Mouse (Mus musculus) thymus, postnatal 36 days (tissue): ENCODE measurements around the gene Zfp975.
"Not testable (repeated sequence)": the region's sequence is repeated elsewhere in the genome, so short reads cannot be mapped to it uniquely, and the experiment has no call there.

Experiments used
- DNase-seq, 2 experiments: peaks; one replicate each; pipeline ENCODE4 v3.0.0; 2022; ENCODE audit warnings: mixed read lengths in 2 of 2

The Zfp975 gene

GRCm38 (mm10) chr7:42692362-42693158 lies at the start of gene Zfp975:
Zfp975 (minus strand) TSS chr7:42692742.
- peak; percentile 60 to 70 for DNase-seq

- no peak for DNase-seq
These were observed 46.1 kb upstream of the Zfp975 start for GRCm38 (mm10) chr7:42738536-42739210.

- DNase-seq, result not testable (repeated sequence)
These were observed 34.4 kb upstream of the Zfp975 start, which contains the start of gene Gm17067 for GRCm38 (mm10) chr7:42726917-42727316. Gm17067 (minus strand) TSS chr7:42727017.

DNA sequence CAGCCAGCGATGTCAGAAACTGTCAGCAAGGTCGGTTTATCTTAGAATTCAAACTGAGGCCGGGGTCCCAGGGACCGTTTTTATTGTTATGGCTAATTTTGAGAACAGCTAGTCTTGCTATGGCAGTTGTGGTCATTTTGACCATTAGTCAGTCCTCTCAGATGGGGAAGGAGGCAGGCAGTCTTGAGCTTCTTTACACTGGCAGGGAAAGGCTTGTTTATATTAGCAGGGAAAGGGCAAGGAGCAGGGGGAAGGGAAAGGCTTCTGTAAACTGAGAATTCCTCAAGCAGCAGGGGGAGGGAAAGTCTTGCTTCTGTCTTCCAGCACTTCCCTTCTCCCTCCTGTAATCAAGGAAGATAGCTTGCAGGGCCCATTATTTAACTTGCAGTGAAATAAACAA lies 709 bp upstream of the Zfp975 start:
- DNase-seq, result not testable (repeated sequence)

DNA sequence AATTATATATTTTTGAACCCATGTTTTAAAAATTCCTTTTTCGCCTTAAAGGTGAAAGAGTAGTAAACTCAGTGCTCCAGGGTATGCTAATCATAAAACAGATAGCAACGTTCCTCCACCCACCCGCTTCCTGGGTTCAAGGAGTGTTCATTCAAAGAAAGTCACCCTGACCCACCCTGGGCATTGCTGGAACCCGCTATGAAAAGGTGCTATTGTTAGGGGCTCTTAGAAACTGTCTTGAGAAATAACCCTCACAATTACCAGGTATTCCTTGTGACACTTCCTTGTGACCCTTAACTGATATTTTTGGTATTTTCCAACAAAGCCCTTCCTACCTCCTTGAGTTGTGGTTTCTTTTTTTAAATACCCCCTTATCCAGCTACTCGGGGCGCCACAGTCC lies 12.5 kb downstream of the Zfp975 start:
- DNase-seq, result not testable (repeated sequence)

- DNase-seq, result not testable (repeated sequence)
These were observed 12.9 kb downstream of the Zfp975 start for GRCm38 (mm10) chr7:42679646-42680045.

DNA sequence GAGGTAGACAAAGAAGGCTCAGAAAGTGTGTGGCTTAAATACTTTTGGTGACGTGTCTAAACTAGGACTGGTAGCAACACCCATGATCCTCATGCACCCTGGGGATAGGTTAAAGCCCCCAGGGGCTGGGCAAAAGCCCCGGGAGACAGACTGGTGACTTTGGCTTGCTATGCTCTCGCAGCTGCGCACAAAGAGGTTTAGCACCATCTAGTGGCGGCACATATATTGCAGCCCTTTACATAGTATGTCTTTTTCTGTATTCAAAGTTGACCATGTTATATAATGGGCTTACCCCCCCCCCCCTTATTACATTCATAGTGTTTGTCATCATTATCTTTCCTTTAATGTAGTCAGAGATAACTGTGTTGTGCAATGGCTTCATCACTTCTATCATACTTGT lies 32.4 kb downstream of the Zfp975 start:
- DNase-seq, result peak; percentile 7 to 8

DNA sequence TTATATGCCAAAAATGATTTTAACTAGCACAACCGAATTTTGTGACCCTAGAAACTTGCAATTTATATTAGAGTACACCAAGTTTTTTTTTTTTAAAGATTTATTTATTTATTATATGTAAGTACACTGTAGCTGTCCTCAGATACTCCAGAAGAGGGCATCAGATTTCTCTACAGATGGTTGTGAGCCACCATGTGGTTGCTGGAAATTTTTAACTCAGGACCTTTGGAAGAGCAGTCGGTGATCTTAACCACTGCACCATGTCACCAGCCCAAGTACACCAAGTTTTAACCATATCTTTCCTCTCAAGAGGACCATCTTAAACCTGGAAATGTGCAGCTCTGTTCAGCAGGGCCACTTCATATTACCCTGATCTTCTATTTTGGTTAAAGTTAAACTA lies 37.3 kb downstream of the Zfp975 start:
- DNase-seq, result not testable (repeated sequence)

GRCm38 (mm10) chr7:42643120-42643620 lies 49.4 kb downstream of the Zfp975 start:
- DNase-seq, result not testable (repeated sequence)

DNA sequence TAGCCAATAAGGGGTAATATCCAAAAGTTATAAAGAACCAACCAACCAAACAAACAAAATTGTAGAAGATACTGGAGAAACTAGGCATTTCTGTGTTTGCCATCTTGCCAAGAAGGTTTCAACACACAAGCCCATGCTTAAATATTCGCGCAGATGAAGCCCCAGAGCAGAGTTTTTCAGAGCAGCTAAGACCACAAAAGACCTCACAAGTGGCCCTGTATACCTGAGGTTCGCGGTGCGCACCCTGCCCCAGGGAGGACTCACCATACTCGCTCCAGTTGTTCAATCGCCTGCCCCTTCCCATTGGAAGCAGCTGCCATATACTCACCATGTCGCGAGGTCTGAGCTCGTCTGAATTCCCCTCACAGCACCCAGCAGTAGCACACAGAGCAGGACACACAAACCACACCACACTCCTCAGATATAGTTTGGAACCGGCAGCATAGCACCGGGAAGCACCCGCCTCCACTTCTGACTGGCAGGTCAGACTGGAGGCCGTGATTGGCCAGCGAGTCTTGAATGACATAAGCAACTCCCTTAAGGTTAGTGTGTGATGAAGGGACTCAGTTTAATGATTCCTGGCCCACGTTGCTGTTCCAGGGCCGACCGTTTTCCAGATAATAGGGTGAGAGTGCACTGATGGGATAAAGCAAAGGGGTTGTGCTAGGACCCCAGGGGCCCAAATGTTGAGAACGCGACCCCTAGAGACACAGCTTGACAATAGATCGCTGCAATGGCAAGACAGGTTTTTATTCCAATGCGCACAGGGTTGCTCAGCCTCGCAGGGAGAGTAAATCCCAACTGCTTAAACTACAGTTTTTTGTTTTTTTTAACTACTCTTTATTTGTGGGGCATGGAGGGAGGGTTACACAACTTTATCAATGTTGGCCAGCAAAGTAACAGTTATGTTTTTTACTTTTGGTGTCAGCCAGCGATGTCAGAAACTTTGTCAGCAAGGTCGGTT lies 50.1 kb downstream of the Zfp975 start, which contains the start of gene Zfp976:
Gene Zfp976 (minus strand): TSS at position 437 of the 964 bp plus-strand sequence.
- peak; percentile 35 to 42 for DNase-seq

GRCm38 (mm10) chr7:42631031-42631430 lies 61.5 kb downstream of the Zfp975 start:
- DNase-seq, result not testable (repeated sequence)
